Mouse (Mus musculus) liver, postnatal 0 days (tissue): Measurements from ENCODE around the gene Arhgap23. TPM values are rescaled to one million over a fixed set of nuclear protein-coding genes. Genes with fewer than 3 reads are reported as not detected.

Experiments
- ATAC-seq: fragments of 200-750 bp; cut with Nextera tagmentation; 2 replicates; pipeline ENCODE4 v1.8.0; 2017; ENCODE audit warnings: mild to moderate bottlenecking, moderate library complexity
- DNase-seq: peaks from one replicate; pipeline ENCODE4 v3.0.0-alpha.2; 2016
- H3K27ac ChIP-seq: fragments of 300-500 bp; sonication (generic); 2 replicates; pipeline ENCODE4 v1.5.1; 2014; ENCODE audit warnings: antibody characterized with exemption, moderate library complexity, mild to moderate bottlenecking, low read depth
- H3K27me3 ChIP-seq: fragments of 300-500 bp; sonication (generic); 2 replicates; pipeline ENCODE4 v1.6.1; 2014; ENCODE audit warnings: low read length, control low read depth, mixed read lengths; ENCODE audit not compliant: insufficient read depth
- H3K36me3 ChIP-seq: fragments of 300-500 bp; sonication (generic); replicated peaks from 2 replicates; pipeline ENCODE4 v1.6.1; 2014; ENCODE audit warnings: mild to moderate bottlenecking, control low read depth, low read length, moderate library complexity, mixed read lengths; ENCODE audit not compliant: insufficient read depth
- H3K4me1 ChIP-seq: fragments of 300-500 bp; sonication (generic); 2 replicates; pipeline ENCODE4 v1.6.1; 2014; ENCODE audit warnings: antibody characterized with exemption, mild to moderate bottlenecking, control low read depth; ENCODE audit not compliant: insufficient read depth
- H3K4me2 ChIP-seq: fragments of 300-500 bp; sonication (generic); 2 replicates; pipeline ENCODE4 v1.6.1; 2014; ENCODE audit warnings: low read depth, mild to moderate bottlenecking, low read length, moderate library complexity, mixed read lengths
- H3K4me3 ChIP-seq: fragments of 300-500 bp; sonication (generic); 2 replicates; pipeline ENCODE4 v1.5.1; 2014; ENCODE audit warnings: low read depth, low read length
- H3K9ac ChIP-seq: fragments of 300-500 bp; sonication (generic); replicated peaks from 2 replicates; pipeline ENCODE4 v1.6.1; 2014; ENCODE audit warnings: mild to moderate bottlenecking, moderate library complexity
- H3K9me3 ChIP-seq: fragments of 300-500 bp; sonication (generic); 2 replicates; pipeline ENCODE4 v1.6.1; 2016; ENCODE audit warnings: mild to moderate bottlenecking, control low read depth, low read length, mixed read lengths
- CTCF ChIP-seq: sonication (generic); IDR thresholded peaks from 2 replicates; pipeline ENCODE4 v1.5.1; 2016; ENCODE audit warnings: antibody characterized with exemption, low read depth
- EP300 ChIP-seq: IDR thresholded peaks from 2 replicates; pipeline ENCODE4 v1.6.1; 2016; ENCODE audit warnings: antibody characterized with exemption, low read depth, mild to moderate bottlenecking
- WGBS: fragments of 180-500 bp; shearing (Covaris S2); extraction: QIAGEN DNeasy Blood & Tissue Kit; methylation state at CpG from one replicate; pipeline ENCODE4 v1.1.7; 2014; ENCODE audit not compliant: insufficient replicate concordance; 5-methylcytosine and 5-hydroxymethylcytosine counted together
- polyA plus RNA-seq: library from polyadenylated mRNA; unstranded; fragments of >200 nt; fragmentation: Nextera tagmentation; extraction: Ambion mirVana; gene quantifications from 2 replicates; pipeline ENCODE4 v1.2.1, GENCODE M21; 2015

Gene Arhgap23
- polyA plus RNA-seq, 1 experiment from 2014 or later: 5.7 TPM

GRCm38 (mm10) chr11:97478345-97478744 lies 63.0 kb downstream of the Arhgap23 start:
- no peak overlapping the region for H3K9ac ChIP-seq
- WGBS: 73% methylated on average over 6 of the region's 6 CpGs
- H3K4me3 ChIP-seq: no peak overlapping the region
- no peaks in the 10 kb centered on the region for H3K27me3 ChIP-seq
- H3K27ac ChIP-seq: no peak overlapping the region
- H3K9me3 ChIP-seq: no peaks in the 10 kb centered on the region
- TF ChIP-seq CTCF: no peak
- TF ChIP-seq EP300: no peak
- H3K4me1 ChIP-seq: peaks cover 19% of the 10 kb centered on the region
- ATAC-seq (no peak), DNase-seq (no peak)
- peaks cover 79% of the 10 kb centered on the region for H3K36me3 ChIP-seq
- H3K4me2 ChIP-seq: no peak overlapping the region

DNA sequence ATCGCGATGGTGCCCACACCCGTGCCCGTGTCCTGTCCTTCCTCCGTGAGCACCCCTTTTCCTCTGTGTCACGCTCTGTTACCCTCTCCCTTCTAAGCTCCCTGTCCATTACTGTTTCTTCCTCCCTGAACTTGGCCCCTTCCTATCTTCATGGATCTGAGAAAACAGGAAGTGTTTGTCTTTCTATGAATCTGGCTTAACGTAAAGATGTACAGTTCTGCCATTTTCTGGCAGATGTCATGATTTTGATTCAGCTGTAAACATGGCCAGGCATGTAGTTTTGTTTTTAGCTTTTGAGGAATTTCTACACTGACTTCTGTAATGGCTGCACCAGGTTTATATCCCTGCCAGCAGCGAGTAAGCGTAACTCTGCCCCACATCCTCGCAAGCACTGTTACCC lies 63.8 kb downstream of the Arhgap23 start:
- 82% methylated on average over 10 of the region's 10 CpGs for WGBS
- H3K4me1 ChIP-seq: peaks cover 19% of the 10 kb centered on the region
- H3K4me2 ChIP-seq: no peak overlapping the region
- no peaks in the 10 kb centered on the region for H3K9me3 ChIP-seq
- no peak for DNase-seq
- H3K4me3 ChIP-seq: no peak overlapping the region
- no peak for ATAC-seq
- H3K36me3 ChIP-seq: peaks cover 73% of the 10 kb centered on the region
- H3K9ac ChIP-seq: no peak overlapping the region
- H3K27ac ChIP-seq: no peak overlapping the region
- no peaks in the 10 kb centered on the region for H3K27me3 ChIP-seq
- TF ChIP-seq EP300: no peak
- TF ChIP-seq CTCF: no peak

DNA sequence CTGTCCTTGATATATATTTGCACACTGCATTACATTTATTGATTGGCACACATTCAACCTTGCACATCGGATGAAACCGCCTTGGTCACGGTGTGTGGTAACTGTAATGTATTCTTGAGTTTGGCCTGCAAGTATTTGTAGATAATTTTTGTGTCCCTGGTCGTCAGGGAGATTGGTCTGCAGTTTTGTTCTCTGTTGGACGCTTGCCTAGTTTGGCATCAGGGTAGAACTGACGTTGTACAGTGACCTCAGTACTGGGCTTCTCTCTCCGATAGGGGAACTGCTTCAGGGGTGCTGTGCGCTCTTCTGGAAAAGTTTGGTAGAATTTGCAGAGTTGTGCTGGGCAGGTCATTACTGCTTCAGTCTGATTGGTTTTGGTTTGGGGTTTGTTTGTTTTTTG lies 64.5 kb downstream of the Arhgap23 start:
- no peak for TF ChIP-seq CTCF
- ATAC-seq: no peak
- no peaks in the 10 kb centered on the region for H3K27me3 ChIP-seq
- peaks cover 72% of the 10 kb centered on the region for H3K36me3 ChIP-seq
- H3K4me2 ChIP-seq: no peak overlapping the region
- DNase-seq: no peak
- no peak overlapping the region for H3K27ac ChIP-seq
- H3K9me3 ChIP-seq: no peaks in the 10 kb centered on the region
- WGBS: 77% methylated on average over 8 of the region's 8 CpGs
- H3K4me1 ChIP-seq: peaks cover 19% of the 10 kb centered on the region
- H3K4me3 ChIP-seq: no peak overlapping the region
- no peak overlapping the region for H3K9ac ChIP-seq

GRCm38 (mm10) chr11:97485661-97486060 lies 70.3 kb downstream of the Arhgap23 start:
- Histone ChIP-seq H3K9me3 (no peaks in the 10 kb centered on the region), H3K27ac (no peak overlapping the region), H3K27me3 (no peaks in the 10 kb centered on the region), H3K4me1 (no peaks in the 10 kb centered on the region), H3K4me3 (no peak overlapping the region), H3K4me2 (no peak overlapping the region), H3K36me3 (peaks cover 69% of the 10 kb centered on the region), H3K9ac (no peak overlapping the region)
- WGBS: 78% methylated on average over 8 of the region's 8 CpGs
- DNase-seq: no peak
- no peak for ATAC-seq
- TF ChIP-seq CTCF (no peak), EP300 (no peak)

DNA sequence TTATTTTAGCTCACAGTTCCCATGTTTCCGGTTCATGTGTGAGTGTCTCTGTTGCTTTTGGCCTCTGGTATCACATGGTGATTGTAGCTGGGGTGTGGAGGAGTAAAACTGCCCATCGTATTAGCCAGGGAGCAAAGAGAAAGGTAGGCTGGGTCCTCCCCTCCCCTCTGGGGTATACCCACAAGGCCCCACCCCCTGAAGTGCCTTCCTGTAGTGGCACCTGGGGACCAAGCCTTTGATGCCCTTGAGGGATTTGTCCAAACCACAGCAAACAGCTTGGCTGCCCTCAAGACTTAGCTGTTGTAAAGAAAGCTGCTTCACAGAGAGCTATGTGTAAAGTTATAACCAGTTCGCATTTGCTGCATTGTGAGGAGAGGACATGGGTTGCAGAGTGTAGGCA lies 72.3 kb downstream of the Arhgap23 start:
- Histone ChIP-seq H3K27ac (no peak overlapping the region), H3K27me3 (no peaks in the 10 kb centered on the region), H3K4me3 (no peak overlapping the region), H3K36me3 (peaks cover 69% of the 10 kb centered on the region), H3K9ac (no peak overlapping the region), H3K9me3 (no peaks in the 10 kb centered on the region), H3K4me2 (no peak overlapping the region), H3K4me1 (no peaks in the 10 kb centered on the region)
- TF ChIP-seq EP300 (no peak), CTCF (no peak)
- no peak for ATAC-seq
- WGBS: 83% methylated on average over 3 of the region's 3 CpGs
- DNase-seq: no peak

DNA sequence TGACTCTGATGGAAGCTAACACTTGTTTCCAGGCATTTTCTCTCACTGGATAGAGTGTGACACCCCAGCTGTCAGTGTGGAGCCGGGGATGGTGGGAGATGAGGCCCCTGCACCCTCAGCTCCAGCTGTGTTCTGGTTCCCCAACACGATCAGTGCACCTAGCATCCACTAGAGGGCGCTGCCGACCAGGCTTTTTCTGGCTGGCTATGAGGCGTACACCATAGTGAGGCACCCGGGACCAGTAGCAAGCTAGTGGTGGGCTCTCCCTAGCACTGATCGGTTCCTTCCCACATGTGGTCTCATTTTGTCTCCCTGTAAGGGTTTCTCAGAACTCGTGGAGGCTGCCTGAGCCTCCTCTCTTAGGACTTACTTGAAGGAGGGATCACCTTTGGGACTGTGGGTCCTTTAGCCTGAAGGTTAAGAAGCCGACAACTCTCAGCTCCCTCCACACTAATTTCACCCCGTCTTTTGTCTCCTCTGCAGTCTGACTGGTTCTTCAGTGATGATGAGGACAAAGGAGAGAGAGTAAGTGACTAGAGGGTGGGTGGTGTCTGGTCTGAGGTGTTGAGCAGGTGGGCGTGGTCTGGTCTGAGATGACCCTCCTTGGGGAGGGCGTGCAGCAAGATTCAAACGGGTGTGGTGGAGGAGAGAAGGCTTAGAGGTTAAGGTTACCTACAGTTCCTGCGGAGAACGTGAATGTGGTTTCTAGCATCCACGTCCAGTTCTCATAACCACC lies 74.4 kb downstream of the Arhgap23 start:
- ATAC-seq (peak; percentile 44; the same call in 1 of the 2 replicates), DNase-seq (peak; percentile 83)
- Histone ChIP-seq H3K36me3 (peaks cover 73% of the 10 kb centered on the region), H3K4me3 (no peak overlapping the region), H3K4me2 (no peak overlapping the region), H3K4me1 (no peaks in the 10 kb centered on the region), H3K27me3 (no peaks in the 10 kb centered on the region), H3K9me3 (no peaks in the 10 kb centered on the region), H3K27ac (no peak overlapping the region), H3K9ac (no peak overlapping the region)
- WGBS: 49% methylated on average over 16 of the region's 16 CpGs
- TF ChIP-seq CTCF (peak; percentile 96), EP300 (no peak)

DNA sequence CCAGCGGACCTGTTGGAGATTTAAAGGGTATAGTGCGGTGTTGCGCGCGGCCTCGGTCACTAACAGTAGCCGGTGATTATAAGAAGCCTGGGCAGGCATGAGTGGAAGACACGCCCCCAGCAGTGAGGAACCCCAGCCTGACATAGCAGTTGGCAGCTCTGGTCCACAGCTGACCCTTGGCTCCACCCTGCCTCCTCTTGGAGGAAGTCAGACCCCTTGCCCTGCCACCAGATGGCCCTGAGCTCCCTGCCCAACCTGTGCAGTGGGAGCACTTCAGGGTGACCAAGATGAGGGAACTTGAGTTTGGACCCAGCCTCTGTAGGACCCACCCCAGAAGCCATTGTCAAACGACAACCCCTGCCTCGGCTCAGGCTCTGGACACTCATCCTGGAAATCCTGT lies 76.3 kb downstream of the Arhgap23 start:
- no peaks in the 10 kb centered on the region for H3K9me3 ChIP-seq
- TF ChIP-seq CTCF: 0 out of 2 replicates have a peak, but pooled peaks have one; percentile 8
- TF ChIP-seq EP300: no peak
- no peaks in the 10 kb centered on the region for H3K27me3 ChIP-seq
- 92% methylated on average over 10 of the region's 10 CpGs for WGBS
- ATAC-seq: no peak
- no peak for DNase-seq
- no peak overlapping the region for H3K4me2 ChIP-seq
- peaks cover 66% of the 10 kb centered on the region for H3K36me3 ChIP-seq
- H3K4me1 ChIP-seq: no peaks in the 10 kb centered on the region
- no peak overlapping the region for H3K27ac ChIP-seq
- H3K4me3 ChIP-seq: no peak overlapping the region
- no peak overlapping the region for H3K9ac ChIP-seq
